Mouse (Mus musculus): Measurements from ENCODE around the gene Gas2l1.
A peak's percentile ranks its signal among the peaks of the same experiment; 100 is the strongest.

DNA sequence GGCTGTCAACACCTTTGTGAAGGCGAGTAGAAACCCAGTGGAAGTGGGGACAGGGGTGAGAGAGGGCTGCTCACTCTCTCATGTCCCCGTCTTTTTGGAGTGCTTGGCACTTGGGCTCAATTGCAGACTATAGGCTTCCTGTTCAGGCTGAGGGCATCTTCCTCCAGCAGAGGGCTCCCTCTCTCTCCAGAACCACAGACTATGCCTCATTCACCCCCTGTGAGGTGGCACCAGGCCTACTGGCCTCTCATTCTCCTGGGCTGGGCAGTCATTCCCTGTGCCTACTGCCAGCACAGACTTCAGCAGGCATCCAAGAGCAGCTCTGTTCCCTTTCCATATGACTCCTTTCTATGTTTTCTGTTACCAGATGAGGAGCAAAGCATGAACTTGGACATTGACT is 49.4 kb downstream of the Gas2l1 start:
- TF ChIP-seq POLR2A (IDR thresholded peaks at IDR 0.05; ENCODE audit: low read depth, low read length) = no peak
- peak; percentile 70 for TF ChIP-seq CTCF (conservative IDR thresholded peaks at IDR 0.05; ENCODE audit: insufficient read depth, insufficient read length, low read depth, low read length)

Measured in kidney, adult 2 months (tissue).